Mouse (Mus musculus) testis, adult 2 months (tissue): ENCODE results near the gene Mcm5. TPM values are rescaled to one million over a fixed set of nuclear protein-coding genes. Genes with fewer than 3 reads are reported as not detected.

Source experiments
- H3K27ac ChIP-seq: fragments of 200-500 bp; 2 replicates; pipeline ENCODE4 v1.5.1; 2012; ENCODE audit warnings: low read depth, low read length; ENCODE audit not compliant: control insufficient read depth, insufficient read depth
- H3K27me3 ChIP-seq: fragments of 200-500 bp; 2 replicates; pipeline ENCODE4 v1.6.1; 2012; ENCODE audit warnings: mild to moderate bottlenecking, low read length, moderate library complexity; ENCODE audit not compliant: control insufficient read depth, insufficient read depth
- H3K36me3 ChIP-seq: fragments of 200-500 bp; 2 replicates; pipeline ENCODE4 v1.6.1; 2012; ENCODE audit warnings: mild to moderate bottlenecking, low read length; ENCODE audit not compliant: control insufficient read depth, insufficient read depth
- H3K4me1 ChIP-seq: fragments of 200-500 bp; 2 replicates; pipeline ENCODE4 v1.6.1; 2012; ENCODE audit warnings: low read length; ENCODE audit not compliant: control insufficient read depth, insufficient read depth
- H3K4me3 ChIP-seq: fragments of 200-500 bp; 2 replicates; pipeline ENCODE4 v1.5.1; 2012; ENCODE audit warnings: low read depth, mild to moderate bottlenecking, low read length, moderate library complexity, mixed read lengths; ENCODE audit not compliant: control insufficient read depth
- CTCF ChIP-seq: fragments of 200-500 bp; IDR thresholded peaks from 2 replicates; pipeline ENCODE4 v1.5.1; 2012; ENCODE audit warnings: low read depth, mild to moderate bottlenecking, inconsistent platforms, low read length, moderate library complexity; ENCODE audit not compliant: control insufficient read depth, insufficient read depth, insufficient replicate concordance
- POLR2A ChIP-seq: fragments of 200-500 bp; IDR thresholded peaks from 2 replicates; pipeline ENCODE4 v1.6.1; 2012; ENCODE audit warnings: low read depth, mild to moderate bottlenecking, inconsistent platforms, low read length, moderate library complexity; ENCODE audit not compliant: control insufficient read depth
- polyA plus RNA-seq: library from polyadenylated mRNA; depleted of rRNA; stranded (reverse); fragments of >200 nt; gene quantifications from 2 replicates; pipeline ENCODE4 v1.2.3, GENCODE M21; 2012

Mcm5 gene
- polyA plus RNA-seq, 1 experiment = 18.6 TPM

DNA sequence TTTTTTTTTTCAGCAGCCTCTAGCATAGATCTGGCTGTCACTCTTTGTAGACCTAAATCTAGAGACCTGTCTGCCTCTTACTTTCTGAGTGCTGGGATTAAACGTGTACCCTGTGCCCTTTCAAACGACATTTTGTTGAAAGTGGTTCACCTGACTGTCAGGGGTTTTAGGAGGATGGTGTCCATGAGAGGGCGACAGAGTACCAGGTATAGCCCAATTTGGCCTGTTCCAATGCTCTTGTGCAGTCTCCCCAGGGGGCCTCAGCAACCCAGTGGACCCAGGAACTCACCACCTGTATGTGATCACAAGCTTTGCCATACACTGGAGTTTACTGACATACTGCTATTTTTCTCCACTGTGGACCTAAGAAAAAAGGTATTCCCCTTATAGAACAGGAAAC, 23.1 kb downstream of the Mcm5 start:
- H3K36me3 ChIP-seq = no peaks in the 10 kb centered on the region
- TF ChIP-seq CTCF (peak; percentile 47; the same call in 1 of the 2 replicates), POLR2A (no peak)
- H3K4me3 ChIP-seq = no peak overlapping the region
- no peaks in the 10 kb centered on the region for H3K27me3 ChIP-seq
- H3K27ac ChIP-seq = no peak overlapping the region
- no peaks in the 10 kb centered on the region for H3K4me1 ChIP-seq

DNA sequence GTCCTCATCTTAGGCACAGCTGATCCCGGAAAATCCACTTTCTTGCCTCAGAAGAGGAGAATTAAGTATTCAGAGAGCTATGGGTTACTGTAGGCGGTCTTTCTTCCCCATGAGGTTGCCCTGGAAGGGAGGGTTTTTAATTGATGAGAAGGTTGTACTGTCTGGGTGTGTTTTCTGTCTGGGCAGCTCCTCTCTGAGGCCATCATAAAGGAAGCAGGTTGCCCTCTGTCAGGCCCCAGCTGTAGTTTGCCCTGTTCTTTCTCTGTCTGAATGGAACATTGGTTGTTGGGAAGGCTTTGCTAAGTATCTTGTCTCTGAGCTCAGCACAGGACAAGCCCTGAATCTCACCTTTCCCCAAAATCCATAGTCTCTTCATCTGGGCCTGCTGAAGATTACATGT, 24.0 kb downstream of the Mcm5 start:
- H3K27ac ChIP-seq = no peak overlapping the region
- H3K36me3 ChIP-seq = no peaks in the 10 kb centered on the region
- H3K4me1 ChIP-seq = no peaks in the 10 kb centered on the region
- TF ChIP-seq CTCF (no peak), POLR2A (no peak)
- no peak overlapping the region for H3K4me3 ChIP-seq
- H3K27me3 ChIP-seq = no peaks in the 10 kb centered on the region

DNA sequence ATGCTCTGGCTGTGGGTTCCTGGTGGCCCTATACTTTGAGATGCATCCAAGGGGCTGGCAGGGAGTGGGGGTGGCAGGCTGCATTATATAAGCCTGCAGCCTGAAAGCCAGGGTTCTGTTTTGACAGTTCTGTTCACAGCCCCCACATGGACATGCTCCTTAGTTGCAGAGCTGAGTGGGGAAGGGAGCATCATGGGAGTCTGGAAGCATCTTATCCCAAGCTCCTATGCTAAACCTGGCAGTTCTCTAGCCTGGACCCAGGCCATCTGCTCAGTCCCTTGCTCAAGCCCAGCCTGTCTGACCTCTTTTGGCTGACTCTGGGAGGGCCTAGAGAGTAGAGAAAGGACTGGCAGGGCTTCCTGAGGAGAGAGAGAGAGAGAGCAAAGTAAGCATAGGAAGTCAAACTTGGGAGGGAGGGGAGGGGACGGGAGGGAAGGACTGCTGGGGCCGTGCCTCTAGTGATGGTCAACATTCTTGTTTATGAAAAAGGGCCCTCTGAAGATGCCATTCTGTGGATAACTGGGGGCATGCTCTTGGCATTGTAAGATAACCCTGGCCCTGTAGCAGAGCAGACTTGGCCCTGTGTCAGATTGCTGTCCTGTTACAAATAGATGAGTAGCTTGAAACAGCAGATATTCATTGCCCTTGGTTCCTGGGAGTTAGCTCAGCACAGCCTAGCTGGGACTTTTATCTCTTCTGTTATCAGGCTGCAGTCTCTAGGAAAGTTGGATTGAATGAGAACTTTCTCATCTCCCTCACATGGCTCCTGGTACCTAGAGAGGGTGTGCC, 25.4 kb downstream of the Mcm5 start:
- Histone ChIP-seq H3K4me3 (no peak overlapping the region), H3K27me3 (no peaks in the 10 kb centered on the region), H3K36me3 (no peaks in the 10 kb centered on the region), H3K27ac (no peak overlapping the region), H3K4me1 (no peaks in the 10 kb centered on the region)
- TF ChIP-seq CTCF = no peak
- no peak for TF ChIP-seq POLR2A

DNA sequence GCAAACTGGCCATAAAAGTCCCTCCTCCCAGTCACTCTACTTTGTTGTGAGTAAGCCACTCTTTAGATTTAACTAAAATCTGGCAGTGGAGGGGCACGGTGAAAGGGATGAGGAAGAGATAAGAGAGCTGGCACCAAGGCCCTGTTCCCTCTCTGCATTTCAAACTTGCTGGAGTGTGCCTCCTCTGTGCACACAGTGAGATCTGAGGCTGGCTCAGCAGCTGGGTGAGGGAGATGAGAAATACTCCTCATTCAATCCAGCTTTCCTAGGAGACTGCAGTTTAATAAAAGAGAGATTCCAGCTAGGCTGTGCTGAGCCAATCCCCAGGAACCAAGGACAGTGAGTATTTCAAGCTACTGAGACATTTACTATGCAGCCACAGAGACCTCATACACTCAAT, 26.4 kb downstream of the Mcm5 start:
- no peak for TF ChIP-seq POLR2A
- no peak for TF ChIP-seq CTCF
- Histone ChIP-seq H3K4me1 (no peaks in the 10 kb centered on the region), H3K36me3 (no peaks in the 10 kb centered on the region), H3K4me3 (no peak overlapping the region), H3K27me3 (no peaks in the 10 kb centered on the region), H3K27ac (no peak overlapping the region)

DNA sequence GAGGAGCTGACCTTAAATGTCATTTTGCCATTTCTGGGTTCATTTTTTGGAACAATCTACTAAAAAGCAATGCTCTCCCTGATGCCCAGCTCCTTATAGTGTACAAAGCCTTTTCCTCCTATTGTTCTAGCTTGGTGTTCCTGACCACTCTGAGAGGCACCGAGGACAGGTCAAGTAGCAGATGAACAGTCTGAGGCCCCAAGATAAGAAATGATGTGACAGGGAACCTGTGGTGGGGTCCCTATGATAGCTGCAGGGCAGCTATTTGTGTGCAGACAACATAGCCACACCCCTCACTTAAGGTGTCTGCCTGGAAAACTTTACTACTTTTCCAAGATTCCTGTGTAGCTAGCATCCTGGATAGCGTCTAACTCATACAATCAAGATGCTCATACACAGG, 26.9 kb downstream of the Mcm5 start:
- Histone ChIP-seq H3K36me3 (no peaks in the 10 kb centered on the region), H3K27ac (no peak overlapping the region), H3K4me1 (no peaks in the 10 kb centered on the region), H3K27me3 (no peaks in the 10 kb centered on the region), H3K4me3 (no peak overlapping the region)
- TF ChIP-seq CTCF (no peak), POLR2A (no peak)

DNA sequence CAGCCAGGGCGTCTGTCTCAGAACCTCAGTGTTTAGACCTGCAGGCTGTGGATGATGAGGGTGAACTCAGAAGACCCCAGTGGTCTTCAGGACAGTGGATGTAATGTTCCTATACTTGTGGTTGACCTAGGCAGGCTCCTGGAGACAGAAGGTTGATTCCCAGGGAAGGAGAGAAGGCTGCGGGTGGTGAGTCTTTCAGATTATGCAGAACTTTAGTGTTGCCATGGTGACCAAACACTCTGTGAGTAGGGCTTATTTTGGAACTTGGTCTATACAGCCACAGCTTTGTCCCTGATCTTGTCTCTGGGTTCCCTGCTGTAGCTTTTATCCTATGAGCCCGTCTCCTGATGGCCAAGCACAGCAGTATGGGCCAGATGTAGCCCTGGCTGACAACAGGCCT, 28.2 kb downstream of the Mcm5 start:
- no peaks in the 10 kb centered on the region for H3K4me1 ChIP-seq
- H3K27ac ChIP-seq = no peak overlapping the region
- no peaks in the 10 kb centered on the region for H3K27me3 ChIP-seq
- no peaks in the 10 kb centered on the region for H3K36me3 ChIP-seq
- H3K4me3 ChIP-seq = no peak overlapping the region
- TF ChIP-seq POLR2A = no peak
- no peak for TF ChIP-seq CTCF

DNA sequence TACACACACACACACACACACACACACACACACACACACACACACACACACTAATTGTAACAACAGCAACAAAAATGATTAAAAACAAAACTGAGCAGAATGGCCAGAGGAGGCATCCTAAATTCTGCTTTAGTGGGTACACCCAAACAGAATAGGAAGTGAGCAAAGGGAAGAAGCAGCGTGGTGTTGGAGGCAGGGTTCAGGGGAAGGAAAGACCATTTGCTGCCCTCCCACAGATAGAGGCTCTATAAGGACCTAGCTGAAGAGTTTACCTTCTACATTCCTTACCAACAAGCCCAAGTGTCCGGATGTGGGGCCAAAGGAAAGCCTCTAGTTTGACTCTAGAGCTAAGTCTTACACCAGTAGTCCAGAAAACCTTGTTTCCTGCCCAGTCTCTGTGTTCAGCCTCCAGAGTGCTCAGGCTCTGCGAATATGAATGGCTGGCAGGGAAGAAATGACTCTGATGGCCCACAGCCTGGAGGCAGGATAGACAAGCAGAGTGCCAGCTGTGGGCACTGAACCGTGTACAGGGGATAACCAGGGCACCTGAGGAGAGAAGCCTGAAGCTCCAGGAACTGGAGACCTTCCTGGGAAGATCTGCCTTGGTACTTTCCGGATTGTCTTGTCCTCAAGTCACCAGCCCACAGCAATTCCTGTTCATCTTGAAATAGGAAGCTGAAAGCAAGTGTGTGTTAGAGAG, 41.7 kb downstream of the Mcm5 start:
- TF ChIP-seq CTCF (no peak), POLR2A (no peak)
- H3K27me3 ChIP-seq = no peaks in the 10 kb centered on the region
- no peaks in the 10 kb centered on the region for H3K36me3 ChIP-seq

More for the DNA sequence above, 41.7 kb downstream of the Mcm5 start:
- Histone ChIP-seq H3K27ac (no peak overlapping the region), H3K4me1 (no peaks in the 10 kb centered on the region), H3K4me3 (no peak overlapping the region)
